Mouse (Mus musculus) cerebellum, adult 11 months (tissue): ENCODE results near the gene Wbp2.
"Not testable (repeated sequence)": the region's sequence is repeated elsewhere in the genome, so short reads cannot be mapped to it uniquely, and the experiment has no call there.

ENCODE experiments used
- DNase-seq: peaks from one replicate; pipeline ENCODE4 v3.0.0; 2022

The Wbp2 gene

DNA sequence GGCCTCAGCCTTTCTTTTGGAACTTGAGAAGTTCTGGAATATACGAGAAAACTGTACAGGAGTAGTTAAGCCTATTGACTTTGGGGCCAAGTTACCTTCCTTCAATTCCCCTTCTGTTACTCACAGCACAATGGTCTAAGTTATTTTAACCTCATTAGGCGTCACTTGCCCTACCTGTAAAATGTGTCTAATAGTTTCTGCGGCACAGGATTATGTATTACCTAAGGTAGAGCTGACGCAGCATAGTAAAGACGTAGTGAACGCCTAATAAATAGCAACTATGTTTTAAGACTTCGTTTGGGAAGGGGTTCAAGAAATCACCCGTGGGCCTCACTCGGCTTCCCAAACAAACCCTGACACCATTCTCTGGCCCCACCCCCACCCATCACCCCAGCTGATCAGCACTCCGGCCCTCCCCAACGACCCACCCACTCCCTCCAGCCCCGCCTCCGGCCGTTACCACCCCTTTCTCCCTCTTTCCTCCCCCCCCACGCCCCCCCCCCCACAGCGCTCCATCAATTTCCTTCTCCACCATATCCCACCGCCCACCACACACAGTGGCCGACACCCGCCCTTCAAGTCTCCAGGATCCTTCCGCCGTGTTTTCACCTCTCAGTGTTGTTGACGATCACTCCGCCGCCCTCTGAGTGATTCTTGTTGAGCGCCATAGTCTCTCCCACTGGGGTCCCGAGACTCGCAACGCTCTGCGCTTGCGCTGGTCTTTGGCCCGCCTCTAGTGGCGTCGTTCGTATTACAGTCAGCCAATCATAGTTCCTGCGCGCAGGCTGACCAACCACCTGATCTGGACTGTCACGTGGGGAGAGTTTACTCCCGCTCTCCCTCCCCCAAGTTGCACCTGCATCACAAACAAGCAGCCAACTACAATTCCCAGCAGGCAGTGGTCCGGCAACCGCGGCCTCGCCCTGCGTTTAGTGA lies at the start of gene Wbp2:
Gene Wbp2, minus strand, starts transcription at position 738 of the 936 bp plus-strand sequence.
- peak; percentile 97 for DNase-seq

DNA sequence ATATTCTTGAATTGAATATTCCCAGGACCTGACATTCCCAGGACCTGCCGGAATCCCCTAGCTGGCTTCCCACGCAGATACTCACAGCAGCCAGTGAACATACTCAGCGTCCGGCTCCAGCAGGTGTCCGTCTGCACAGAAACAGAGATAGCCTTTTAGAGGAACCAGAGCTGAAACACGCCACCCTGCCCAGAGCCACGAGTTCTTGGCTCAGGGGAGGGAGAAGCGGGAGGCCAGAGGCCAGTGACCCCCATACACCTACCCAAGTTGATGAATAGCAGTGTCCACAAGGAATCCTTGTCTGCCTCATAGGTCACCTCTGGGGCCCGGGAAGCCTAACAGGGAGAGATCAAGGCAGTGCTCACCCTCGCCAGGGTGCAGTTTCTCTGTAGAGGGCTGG lies 47.4 kb upstream of the Wbp2 start:
- no peak for DNase-seq

DNA sequence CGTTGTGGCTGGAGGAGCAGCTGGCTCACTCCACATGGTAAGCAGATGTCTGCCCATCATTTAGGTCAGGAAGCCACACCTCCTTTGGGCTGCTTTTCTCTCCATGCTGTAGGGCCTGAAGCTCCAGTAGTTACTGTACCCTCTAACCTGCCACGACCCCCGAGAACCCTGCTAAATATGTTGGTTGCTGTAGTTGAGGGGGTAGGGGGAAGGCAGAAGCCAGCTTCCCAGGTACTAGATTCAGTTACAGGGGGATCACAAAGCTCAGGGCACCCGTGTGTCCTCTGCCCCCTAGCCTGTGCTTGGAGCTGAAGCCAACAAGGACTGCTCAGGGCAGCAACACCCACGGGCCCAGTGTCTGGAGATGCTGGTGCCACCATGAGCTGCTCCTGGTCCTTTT lies 46.7 kb upstream of the Wbp2 start:
- DNase-seq: no peak

DNA sequence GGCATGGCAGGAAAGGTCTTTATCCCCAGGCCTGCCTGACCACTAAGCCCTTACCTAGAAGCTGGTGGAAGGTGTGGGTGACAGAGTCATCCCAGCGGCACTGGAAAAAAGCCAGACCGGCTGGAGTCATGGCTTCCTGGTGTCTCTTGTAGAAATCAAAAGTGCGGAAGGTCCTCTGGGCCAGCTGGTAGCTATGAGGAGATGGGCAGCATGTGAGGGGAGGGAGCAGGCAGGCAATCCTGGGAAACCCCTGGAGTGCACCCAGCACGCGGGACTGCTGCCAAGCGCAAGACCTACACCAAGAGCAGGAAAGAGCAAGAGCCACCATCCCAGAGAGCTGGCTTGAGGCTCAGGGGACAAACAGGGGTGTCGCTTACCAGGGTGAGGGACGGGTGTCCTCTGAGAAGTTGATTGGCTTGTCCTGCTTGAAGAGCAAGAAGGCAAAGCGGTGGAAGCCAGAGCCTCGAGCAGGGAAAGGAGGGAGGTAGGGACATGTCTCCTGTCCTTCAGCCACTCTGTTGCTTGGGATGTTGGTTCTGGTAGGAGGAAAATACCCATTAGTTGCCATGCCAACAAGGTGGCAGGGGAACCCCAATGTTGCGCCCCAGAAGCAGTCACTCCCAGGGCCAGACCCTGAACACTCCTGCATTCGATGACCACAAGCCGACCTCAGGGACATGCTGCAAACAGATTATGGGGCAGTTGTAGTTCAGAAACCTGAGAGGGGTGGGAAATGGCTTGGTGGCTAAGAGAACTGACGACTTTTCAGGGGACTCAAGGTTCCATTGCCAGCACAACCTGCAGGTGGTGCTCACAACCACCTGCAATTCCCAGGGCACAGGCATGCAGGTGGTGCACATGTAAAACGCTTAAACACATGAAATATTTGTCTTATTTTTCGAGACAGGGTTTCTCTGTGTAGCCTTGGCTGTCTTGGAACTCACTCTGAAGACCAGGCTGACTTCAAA lies 45.9 kb upstream of the Wbp2 start:
- peak; percentile 41 for DNase-seq

DNA sequence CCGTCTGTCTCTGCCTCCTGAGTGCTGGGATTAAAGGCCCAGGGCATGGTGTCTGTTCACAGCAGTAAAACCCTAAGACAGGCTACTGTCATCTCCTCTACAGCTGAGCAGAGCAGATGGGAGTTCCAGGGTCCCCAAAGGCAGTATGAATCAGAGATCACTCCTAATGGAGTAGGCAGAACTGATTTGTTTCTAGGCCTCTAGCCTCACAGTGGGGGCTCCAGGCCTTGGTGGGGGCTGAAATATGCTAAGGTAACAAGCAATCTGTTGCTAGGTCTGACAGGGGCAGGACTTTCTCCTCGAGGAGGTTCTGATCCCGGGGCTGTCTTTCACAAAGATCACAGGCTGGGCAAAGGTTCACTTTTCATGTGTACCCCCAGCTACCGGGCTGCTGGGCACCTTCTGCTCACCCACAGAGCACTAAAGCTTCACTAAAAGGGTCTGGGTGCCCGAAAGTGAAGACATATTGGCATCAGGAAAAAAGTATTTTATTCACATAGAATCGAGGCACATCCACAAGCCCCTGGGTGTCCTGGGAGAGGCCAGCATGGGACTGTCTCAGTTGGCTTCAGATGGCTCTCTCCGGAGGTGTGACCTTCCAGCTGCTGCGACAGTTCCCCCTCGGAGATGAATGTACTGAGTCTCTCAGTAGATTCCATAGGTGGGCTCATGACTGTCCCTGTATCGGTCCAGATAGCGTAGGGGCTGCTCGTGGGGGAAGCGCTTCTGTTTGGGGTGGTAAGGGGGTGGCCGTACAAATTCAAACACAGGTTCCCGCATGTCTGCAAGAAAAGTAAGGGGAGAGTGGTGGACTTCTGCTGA lies 44.8 kb upstream of the Wbp2 start:
- DNase-seq: peak; percentile 25

DNA sequence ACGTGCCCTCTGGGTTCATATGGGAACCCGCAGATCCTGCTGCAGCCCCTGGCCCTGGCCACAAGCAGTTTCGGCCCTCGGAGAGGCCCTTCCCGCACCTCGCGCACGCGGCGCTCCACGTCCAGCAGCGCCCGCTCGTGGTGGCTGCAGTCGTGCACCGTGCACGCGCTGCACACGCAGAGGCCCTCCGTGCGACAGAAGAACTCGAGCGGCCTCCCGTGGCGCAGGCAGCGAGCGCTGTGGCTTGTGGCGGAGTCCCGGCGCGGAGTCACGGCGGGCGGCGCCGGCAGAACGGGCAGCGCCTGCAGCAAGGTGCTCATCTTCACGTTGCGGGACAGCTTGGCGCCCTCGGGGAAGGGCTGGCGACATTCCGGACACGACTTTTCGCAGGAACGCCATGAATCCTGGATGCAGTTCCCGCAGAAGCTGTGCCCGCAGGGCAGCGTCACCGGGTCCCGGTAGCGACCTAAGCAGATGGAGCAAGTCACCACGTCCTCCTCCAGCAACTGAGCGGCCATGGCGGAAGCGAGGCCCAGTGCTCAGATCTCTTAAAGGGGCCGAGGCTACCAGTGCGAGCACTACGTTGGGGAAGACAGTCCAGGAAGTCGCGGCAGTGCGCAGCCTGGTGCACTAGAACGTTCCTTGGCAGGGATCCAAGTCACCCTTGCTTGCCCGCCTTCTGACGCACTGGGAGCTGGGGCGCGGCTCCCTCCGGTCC lies 43.9 kb upstream of the Wbp2 start, which contains the start of gene Trim65:
Gene Trim65, minus strand, starts transcription at position 641 of the 718 bp plus-strand sequence.
- peak; percentile 80 for DNase-seq

DNA sequence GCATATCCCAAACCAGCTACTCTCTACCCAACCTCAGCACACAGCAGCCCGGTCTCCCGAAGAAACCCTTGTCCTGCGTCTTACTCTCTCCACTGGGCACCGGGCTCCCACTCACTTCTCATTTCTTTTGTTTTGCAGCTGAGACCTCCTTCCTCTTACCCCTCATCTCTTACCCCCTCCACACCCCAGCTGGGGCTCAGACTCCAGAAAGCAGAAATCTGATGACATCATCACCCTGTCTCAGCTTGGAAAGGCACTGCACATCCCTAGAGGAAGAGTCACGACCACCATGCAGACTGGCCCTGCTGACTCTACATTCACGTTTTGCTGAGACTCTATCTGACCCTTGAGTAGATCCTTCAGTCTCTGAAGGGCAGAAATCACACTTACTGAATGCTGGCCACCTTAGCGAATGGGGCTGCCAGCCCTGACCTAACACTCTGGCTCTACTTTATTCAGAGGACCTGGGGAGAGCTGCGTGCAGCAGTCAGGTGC lies 43.2 kb upstream of the Wbp2 start:
- no peak for DNase-seq

DNA sequence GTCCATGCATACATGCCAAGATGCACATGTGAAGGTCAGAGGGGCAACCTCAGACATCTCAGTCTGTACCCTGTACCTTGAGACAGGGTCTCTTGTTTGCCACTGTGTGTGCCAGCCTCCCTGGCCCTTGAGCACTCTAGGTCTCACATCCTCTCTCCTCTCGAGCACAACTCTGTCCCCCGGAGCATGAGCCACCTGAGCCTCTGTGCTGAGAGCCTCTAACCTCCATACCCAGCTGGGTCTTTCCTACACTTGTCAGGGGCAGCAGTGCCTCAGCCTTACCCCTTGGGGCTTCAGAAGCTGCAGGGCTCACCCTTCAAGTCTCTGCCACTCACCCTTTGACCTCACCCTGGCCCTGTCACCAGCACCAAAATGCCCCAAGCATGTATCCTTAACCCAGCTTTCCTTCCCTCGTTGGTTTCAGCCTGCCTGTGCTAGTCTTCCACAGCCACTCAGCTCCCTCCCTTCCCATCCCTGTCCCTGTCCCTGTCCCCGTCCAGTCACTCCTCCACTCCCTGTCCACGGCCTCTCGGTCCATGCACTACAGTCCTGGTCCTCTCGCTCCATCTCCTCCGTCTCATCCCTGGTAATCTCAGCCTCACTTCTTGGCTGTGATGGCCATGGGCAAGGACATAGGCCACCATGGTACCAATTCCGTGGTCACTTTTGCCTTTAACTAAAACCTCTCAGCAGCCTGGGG lies 42.4 kb upstream of the Wbp2 start:
- no peak for DNase-seq

DNA sequence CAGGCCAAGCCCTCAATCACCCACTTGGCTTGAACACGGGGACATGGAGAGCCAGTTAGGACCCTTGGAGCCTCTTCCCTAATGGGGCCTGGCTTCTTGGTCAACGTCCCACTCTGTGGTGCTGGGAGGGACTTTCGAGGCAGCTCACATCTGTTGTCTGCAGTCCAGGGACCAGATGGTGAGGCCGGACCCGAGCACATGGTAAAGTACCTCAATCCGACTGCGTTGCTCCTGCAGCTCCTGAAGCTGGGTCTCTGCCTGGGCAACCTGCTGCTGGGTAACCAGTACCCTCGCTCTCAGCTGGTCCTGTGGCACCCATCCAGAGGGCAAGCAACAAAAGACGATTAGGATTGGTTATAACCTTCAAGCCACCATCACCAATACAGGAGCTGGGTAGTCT lies 41.2 kb upstream of the Wbp2 start:
- peak; percentile 21 for DNase-seq

DNA sequence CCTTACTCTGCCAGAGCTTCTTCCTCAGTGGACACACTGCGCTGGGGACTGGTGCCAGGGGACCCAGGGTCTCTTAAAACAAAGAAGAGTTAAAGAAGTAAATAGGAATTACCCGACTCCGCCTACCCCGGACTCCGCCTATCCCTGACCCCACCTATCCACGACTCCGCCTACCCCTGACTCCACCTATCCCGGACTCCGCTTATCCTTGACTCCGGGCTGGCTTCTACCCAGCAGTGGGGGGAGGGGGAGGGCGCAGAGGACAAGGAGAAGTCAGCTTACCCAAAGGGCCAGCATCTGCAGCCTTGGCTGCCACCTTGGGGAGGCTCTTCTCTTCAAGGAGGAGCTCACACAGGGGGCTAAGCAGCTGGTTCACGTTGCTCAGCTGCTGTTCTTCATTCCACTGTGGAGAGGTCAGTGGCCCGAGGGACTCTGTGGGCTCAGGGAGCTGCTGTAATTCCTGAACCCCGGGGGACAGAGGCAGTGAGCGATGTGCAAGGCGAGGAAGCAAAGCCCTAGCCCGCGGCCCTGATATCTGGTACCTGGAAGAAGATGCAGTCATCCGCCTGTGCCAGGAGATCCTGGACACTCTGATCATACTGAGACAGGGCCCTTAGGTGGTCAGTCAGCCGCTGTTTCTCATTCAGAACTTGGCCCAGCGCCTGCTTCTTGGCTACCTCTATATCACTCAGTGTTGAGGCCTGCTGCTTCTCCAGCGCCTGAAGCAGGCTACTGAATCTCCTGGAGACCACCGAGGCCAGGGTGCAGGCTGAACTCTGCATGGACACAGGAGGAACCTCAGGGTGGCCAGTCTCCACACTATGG lies 40.6 kb upstream of the Wbp2 start, which contains the start of gene Trim47:
Gene Trim47, minus strand, starts transcription at position 55 of the 825 bp plus-strand sequence.
- peak; percentile 29 for DNase-seq

DNA sequence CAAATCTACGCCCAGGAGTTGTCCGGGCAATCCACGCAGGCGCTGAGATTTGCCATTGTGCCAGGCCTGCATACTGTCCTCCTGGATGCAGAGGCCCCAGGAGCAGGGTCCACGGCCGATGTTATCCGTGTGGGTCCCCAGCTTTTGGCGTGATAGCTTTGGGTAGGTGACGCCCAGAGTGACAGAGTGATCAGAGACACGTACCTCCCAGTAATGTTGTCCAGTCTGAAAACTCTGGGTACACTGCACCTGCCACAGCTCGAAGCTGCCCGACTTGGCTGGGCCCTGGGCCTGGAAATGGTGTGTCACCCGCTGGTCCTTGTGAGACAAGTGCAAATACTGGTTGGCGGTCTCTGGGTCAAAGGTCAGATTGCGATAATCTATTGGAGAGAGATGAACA lies 39.5 kb upstream of the Wbp2 start:
- DNase-seq: no peak

DNA sequence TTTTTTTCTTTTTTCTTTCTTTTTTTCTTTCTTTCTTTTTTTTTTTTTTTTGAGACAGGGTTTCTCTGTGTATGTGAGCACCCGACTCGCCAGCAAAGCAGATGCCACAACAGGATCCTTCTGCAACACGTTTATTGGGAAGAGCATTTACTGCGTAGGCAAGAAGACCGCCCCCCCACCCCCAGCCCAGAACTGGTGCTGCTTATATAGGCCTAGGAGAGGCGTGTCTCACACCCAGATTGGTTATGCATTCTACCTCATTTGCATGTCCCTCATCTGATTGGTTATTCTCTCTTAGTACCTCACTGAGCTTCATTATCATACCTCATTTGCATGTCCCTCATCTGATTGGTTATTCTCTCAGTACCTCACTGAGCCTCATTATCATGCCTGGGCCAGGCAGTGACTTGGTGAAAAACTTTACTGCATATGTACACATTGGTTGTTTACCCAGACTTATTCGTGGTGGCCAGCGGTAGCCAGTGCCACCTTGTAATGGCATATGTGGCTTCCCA lies 35.0 kb upstream of the Wbp2 start:
- DNase-seq: not testable (repeated sequence)

DNA sequence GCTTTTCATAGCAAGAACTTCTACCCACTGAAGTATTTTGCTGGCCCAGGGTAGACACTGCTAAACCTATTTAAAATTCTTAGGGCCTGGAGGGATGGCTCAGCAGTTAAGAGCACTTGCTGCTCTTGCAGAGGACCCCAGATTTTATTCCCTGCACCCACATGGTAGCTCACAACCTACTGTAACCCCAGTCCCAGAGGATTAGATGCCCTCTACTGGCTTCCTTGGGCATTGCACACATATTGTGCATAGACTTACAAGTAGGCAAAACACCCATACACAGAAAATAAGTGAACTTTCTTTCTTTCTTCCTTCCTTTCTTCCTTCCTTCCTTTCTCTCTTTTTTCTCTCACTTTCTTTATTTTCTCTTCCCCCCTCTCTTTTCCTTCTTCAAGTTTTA lies 31.0 kb upstream of the Wbp2 start:
- no peak for DNase-seq

DNA sequence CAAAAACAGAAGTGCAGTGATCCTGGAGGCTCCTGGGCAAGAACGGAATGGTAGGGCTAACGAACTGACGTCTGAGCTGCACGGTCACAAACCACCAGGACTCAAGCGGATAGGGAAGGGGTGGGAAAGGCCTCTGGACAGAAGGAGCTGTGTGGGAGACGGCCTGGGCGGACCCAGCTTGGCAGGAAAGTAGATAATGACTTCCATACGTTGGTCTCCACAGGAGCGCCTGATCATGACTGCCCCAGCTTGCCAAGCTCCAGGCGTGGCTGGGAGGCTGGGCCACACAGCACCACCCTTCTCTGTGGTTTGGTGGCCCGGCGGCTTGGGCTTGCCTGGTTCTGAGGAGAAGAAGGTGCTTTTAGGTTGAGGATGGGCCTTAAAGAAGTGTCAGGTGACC lies 30.4 kb upstream of the Wbp2 start:
- no peak for DNase-seq

DNA sequence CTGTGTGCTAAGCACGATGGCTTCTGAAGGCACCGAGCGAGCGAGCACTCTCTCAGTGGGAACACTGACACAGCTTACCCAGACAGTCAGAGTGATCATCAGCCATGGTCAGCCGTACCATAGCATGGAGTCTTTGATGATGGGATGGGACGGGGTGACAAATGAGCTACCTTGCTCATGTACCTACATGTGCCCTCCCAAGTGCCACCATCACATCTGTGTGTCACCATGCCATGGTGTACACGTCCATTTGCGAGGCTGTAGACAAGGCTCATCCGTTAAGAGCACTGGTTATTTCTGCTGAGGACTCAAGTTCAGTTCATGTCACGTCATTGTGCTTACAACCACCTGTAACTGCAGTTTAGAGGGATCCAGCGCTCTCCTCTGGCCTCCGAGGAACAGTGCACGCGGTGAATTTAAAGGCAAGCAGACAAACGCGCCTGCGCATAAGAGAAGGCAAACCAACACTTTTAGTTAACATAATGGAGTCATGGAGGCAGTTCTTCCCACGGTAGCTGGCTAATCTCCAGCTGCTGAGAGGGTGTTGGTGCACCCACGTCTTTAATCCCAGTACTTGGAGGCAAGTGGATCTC lies 24.9 kb upstream of the Wbp2 start:
- no peak for DNase-seq

DNA sequence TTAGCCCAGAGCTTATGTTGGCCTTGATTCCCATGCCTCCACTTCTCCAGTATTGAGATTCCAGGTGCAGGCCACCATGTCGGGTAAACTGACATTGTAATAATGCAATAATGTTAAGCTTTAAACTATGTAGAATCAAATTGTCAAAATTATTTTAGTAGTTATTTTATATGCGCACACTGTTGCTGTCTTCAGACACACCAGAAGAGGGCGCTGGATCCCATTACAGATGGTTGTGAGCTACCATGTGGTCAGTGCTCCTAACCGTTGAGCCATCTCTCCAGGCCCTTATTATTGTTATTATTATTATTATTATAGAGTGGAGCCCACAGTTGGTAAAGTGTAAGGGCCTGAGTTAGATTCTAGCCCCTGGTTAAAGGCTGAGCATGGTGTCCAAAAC lies 24.3 kb upstream of the Wbp2 start:
- DNase-seq: no peak

DNA sequence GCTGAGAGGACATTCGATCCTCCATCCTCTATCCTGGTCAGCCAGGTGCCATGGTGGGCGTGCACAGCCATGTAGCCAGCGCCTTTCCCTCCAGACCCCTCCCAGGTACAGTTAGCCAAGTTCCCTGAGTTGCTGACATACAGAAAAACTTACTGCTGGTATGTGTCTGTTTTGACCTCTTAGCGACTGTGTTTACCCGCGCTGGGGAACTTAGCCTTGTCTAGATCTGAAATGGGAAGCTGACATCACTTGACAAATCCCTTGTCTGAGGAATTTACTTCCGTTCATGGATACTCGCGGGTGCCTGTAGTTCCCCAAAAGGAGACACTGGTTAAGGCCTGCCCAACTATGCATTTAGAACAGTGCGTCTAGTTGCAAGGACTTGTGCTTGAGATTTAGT lies 23.7 kb upstream of the Wbp2 start:
- no peak for DNase-seq

DNA sequence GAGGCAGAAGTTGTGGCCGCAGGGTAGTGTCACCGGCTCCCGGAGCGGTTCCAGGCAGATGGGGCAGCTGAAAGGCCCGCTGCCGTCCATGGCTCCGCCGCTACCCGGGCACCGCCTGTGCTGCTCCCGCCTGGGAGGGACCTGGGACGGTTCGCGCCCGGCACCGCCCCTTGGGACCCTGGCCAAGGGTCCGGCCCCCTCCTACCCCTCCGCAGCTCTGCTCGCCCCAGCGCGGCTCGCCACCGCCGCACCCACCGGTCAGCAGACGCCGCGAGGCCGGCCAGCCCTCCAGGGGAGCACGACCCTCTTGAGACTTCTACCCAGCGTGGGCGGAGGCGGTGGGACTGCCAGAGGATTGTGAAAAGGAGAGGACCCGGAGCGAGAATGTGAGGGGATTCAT lies 23.3 kb upstream of the Wbp2 start:
- no peak for DNase-seq

DNA sequence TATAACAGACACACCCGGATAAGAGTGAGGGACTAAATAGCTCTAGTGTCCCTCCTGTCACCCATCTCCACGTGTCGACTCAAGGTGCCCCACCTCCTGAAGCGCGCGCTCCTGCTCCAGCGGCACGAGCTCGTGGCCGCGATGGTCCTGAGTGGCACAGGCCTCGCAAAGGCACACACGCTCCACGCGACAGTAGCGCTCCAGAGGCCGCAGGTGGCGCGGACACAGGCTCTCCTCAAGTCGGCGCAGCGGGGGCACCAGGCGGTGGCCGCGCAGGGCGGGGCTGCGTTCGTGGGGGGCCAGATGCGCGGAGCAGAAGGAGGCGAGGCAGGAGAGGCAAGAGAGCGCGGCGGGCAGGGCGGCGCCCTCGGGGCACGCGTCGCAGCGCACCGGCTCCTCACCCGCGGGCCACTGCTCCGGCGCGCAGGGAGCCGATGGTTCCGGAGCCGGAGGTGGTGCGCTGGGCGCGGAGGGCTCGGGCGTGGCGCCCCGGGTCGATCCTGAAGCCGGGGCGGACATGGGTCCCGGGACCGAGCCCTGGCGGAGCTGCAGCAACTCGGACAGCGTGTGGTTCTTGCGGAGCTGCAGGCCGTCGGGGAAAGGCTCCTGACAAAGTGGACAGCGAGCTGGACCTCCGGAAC lies 22.8 kb upstream of the Wbp2 start:
- no peak for DNase-seq
